Mouse (Mus musculus) stomach, postnatal 0 days (tissue): ENCODE data around the gene Mecp2.

ENCODE experiments used
- CTCF ChIP-seq: IDR thresholded peaks from 2 replicates; pipeline ENCODE4 v1.5.1; 2016; ENCODE audit warnings: antibody characterized with exemption, low read depth, mild to moderate bottlenecking, moderate library complexity
- EP300 ChIP-seq: optimal IDR thresholded peaks from 2 replicates; pipeline ENCODE3; 2016; ENCODE audit warnings: antibody characterized with exemption

GRCm38 (mm10) chrX:74108747-74109146, 26.4 kb downstream of the Mecp2 start:
- TF ChIP-seq EP300 (no peak), CTCF (no peak)
